Mouse (Mus musculus) hindbrain, embryonic 11.5 days (tissue): Measurements from ENCODE around the gene Zfp362. TPM values are rescaled to one million over a fixed set of nuclear protein-coding genes. Genes with fewer than 3 reads are reported as not detected.
A peak's percentile ranks its signal among the peaks of the same experiment; 100 is the strongest.

Experiments used
- ATAC-seq: fragments of 200-750 bp; cut with Nextera tagmentation; 2 replicates; pipeline ENCODE4 v1.8.0; 2017; ENCODE audit warnings: mild to moderate bottlenecking, moderate TSS enrichment, moderate library complexity; ENCODE audit not compliant: low FRiP score
- DNase-seq: peaks from one replicate; pipeline ENCODE4 v3.0.0-alpha.2; 2015; ENCODE audit warnings: low spot score
- H3K27ac ChIP-seq: fragments of 300-500 bp; sonication (generic); 2 replicates; pipeline ENCODE4 v1.5.1; 2014; ENCODE audit warnings: mild to moderate bottlenecking, low read depth, low read length
- H3K27me3 ChIP-seq: fragments of 300-500 bp; sonication (generic); 2 replicates; pipeline ENCODE4 v1.6.1; 2014; ENCODE audit warnings: mild to moderate bottlenecking, low read length, moderate library complexity, mixed read lengths; ENCODE audit not compliant: control insufficient read depth, insufficient read depth
- H3K36me3 ChIP-seq: fragments of 300-500 bp; sonication (generic); 2 replicates; pipeline ENCODE4 v1.6.1; 2014; ENCODE audit warnings: mild to moderate bottlenecking, low read length, moderate library complexity, mixed read lengths; ENCODE audit not compliant: control insufficient read depth, insufficient read depth
- H3K4me1 ChIP-seq: fragments of 300-500 bp; sonication (generic); replicated peaks from 2 replicates; pipeline ENCODE4 v1.6.1; 2014; ENCODE audit warnings: low read length, mixed read lengths; ENCODE audit not compliant: control insufficient read depth, insufficient read depth
- H3K4me2 ChIP-seq: fragments of 300-500 bp; sonication (generic); replicated peaks from 2 replicates; pipeline ENCODE4 v1.6.1; 2014; ENCODE audit warnings: mild to moderate bottlenecking, low read depth, low read length
- H3K4me3 ChIP-seq: fragments of 300-500 bp; sonication (generic); 2 replicates; pipeline ENCODE4 v1.5.1; 2014; ENCODE audit warnings: low read depth, low read length
- H3K9ac ChIP-seq: fragments of 300-500 bp; sonication (generic); 2 replicates; pipeline ENCODE4 v1.6.1; 2014; ENCODE audit warnings: low read depth, low read length
- H3K9me3 ChIP-seq: fragments of 300-500 bp; sonication (generic); 2 replicates; pipeline ENCODE4 v1.6.1; 2016; ENCODE audit warnings: low read length; ENCODE audit not compliant: control insufficient read depth
- WGBS: fragments of 180-500 bp; shearing (Covaris S2); extraction: QIAGEN DNeasy Blood & Tissue Kit; methylation state at CpG from one replicate; pipeline ENCODE4 v1.1.7; 2014; 5-methylcytosine and 5-hydroxymethylcytosine counted together
- polyA plus RNA-seq: library from polyadenylated mRNA; unstranded; fragments of >200 nt; fragmentation: Nextera tagmentation; extraction: Ambion mirVana; gene quantifications from 2 replicates; pipeline ENCODE4 v1.2.1, GENCODE M21; 2014

The Zfp362 gene
- 29.5 and 30.4 TPM in 2 replicates for polyA plus RNA-seq

DNA sequence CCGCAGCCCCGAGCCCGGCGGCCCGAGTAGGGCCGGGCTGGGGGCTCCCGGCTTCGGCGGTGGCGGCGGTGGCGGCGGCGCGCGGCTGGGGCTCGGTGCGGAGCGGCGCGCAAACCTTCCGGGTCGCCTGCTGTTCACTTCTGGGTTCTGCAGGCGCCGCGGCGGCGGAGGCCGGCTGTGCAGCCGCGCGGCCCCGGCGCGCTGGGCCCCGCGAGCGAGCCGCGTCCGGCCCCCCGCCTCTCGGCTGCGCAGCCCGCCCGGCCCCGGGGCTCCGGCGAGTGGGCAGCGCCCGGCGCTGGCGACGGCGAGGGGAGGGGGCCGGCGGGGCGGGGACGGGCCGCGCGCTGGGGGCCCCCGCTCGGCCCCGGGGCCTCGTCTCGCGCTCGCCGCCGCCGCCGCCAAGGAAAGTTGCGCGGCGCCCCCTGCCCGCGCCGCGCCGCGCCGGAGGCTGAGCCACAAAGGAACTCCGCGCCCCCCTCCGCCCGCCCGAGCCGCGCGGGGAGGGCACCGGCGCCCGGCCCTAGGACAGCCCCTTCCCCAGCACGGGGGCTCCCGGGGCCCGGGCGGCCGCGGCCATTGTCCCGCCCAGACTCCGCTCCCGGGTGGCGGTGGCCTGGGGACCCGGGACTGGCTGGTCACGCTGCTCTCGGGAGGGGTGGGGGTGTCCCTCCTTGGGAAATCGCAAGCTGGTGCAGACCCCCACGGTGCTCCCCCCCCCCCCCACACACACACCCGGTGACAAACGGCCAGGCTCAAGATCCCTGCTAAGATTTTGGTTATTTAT lies at the start of gene Zfp362:
Zfp362 (minus strand) TSS at position 3 of the 784 bp plus-strand sequence.
- no peaks in the 10 kb centered on the region for H3K9me3 ChIP-seq
- H3K27me3 ChIP-seq: no peaks in the 10 kb centered on the region
- peak within 1 kb of the TSS; percentile 83 for H3K4me2 ChIP-seq
- H3K4me3 ChIP-seq: peak within 1 kb of the TSS; percentile 78
- peak; percentile 75 for ATAC-seq
- H3K9ac ChIP-seq: peak within 1 kb of the TSS; percentile 99
- peak; percentile 80 for DNase-seq
- under 1% methylated on average over 35 of the region's 111 CpGs for WGBS
- peak within 1 kb of the TSS; percentile 98 for H3K27ac ChIP-seq
- H3K36me3 ChIP-seq: no peaks in the 10 kb centered on the region
- H3K4me1 ChIP-seq: peaks cover 13% of the 10 kb centered on the region

DNA sequence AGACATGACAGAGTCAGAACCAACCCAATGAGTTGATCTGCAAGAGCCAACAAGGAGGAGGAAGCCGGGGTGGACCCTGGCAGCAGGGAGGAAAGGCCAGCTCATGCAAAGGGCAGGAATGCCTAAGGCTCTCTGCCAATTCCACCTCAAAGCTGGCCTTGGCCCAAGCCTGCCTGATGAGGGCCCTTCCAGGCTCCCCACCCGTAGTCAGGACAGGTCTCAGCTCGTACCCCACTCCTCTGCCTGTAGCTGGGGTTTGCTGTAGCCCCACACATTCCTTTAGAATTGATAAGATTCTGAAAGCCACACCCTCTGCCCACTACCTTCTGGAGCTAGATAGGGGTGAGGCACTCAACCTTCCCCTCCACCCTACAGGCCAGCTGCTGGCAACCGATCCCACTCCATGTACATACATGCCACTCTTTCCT lies 49.8 kb upstream of the Zfp362 start:
- H3K36me3 ChIP-seq: no peaks in the 10 kb centered on the region
- H3K4me1 ChIP-seq: no peaks in the 10 kb centered on the region
- no peak overlapping the region for H3K4me2 ChIP-seq
- ATAC-seq (no peak), DNase-seq (no peak)
- no peaks in the 10 kb centered on the region for H3K9me3 ChIP-seq
- H3K27ac ChIP-seq: no peak overlapping the region
- 88% methylated on average over 4 of the region's 4 CpGs for WGBS
- no peaks in the 10 kb centered on the region for H3K27me3 ChIP-seq
- no peak overlapping the region for H3K4me3 ChIP-seq
- H3K9ac ChIP-seq: no peak overlapping the region

DNA sequence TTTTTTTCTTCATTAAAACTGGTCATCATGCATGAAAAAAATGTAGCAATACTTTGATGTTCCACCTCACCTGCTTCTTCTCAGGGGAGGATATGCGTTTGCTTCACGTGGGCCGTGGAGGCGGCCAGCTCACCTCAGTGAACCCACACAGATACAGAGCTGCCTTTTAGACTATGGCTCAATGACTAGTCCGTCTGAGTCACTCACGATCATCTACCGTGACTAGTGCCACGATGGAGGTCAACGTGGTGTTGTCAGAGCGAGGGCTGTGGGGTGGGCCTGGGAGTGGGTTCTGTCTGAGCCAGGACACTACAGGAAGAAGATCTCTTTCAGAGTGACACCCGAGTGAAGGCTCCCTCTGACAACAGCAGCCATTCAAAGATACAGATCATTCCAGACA lies 47.3 kb upstream of the Zfp362 start:
- WGBS: 82% methylated on average over 11 of the region's 11 CpGs
- no peak overlapping the region for H3K4me2 ChIP-seq
- no peaks in the 10 kb centered on the region for H3K36me3 ChIP-seq

GRCm38 (mm10) chr4:128852266-128852887 lies 46.5 kb upstream of the Zfp362 start:
- Histone ChIP-seq H3K9ac (no peak overlapping the region), H3K4me1 (no peaks in the 10 kb centered on the region), H3K27ac (no peak overlapping the region), H3K4me2 (no peak overlapping the region), H3K9me3 (no peaks in the 10 kb centered on the region), H3K4me3 (no peak overlapping the region), H3K27me3 (no peaks in the 10 kb centered on the region), H3K36me3 (no peaks in the 10 kb centered on the region)
- DNase-seq: no peak
- WGBS: 87% methylated on average over 12 of the region's 12 CpGs
- ATAC-seq: no peak

More for the DNA sequence above, 47.3 kb upstream of the Zfp362 start:
- Histone ChIP-seq H3K9ac (no peak overlapping the region), H3K9me3 (no peaks in the 10 kb centered on the region), H3K4me1 (no peaks in the 10 kb centered on the region), H3K27me3 (no peaks in the 10 kb centered on the region), H3K4me3 (no peak overlapping the region), H3K27ac (no peak overlapping the region)
- ATAC-seq (no peak), DNase-seq (no peak)

- Histone ChIP-seq H3K36me3 (no peaks in the 10 kb centered on the region), H3K4me3 (no peak overlapping the region), H3K27ac (no peak overlapping the region), H3K4me1 (no peaks in the 10 kb centered on the region), H3K9me3 (no peaks in the 10 kb centered on the region), H3K27me3 (no peaks in the 10 kb centered on the region), H3K9ac (no peak overlapping the region), H3K4me2 (no peak overlapping the region)
- no peak for DNase-seq
- WGBS: 83% methylated on average over 7 of the region's 7 CpGs
- ATAC-seq: no peak
Observed at GRCm38 (mm10) chr4:128849686-128850085, 43.8 kb upstream of the Zfp362 start.

GRCm38 (mm10) chr4:128848961-128849360 lies 43.1 kb upstream of the Zfp362 start:
- Histone ChIP-seq H3K9me3 (no peaks in the 10 kb centered on the region), H3K9ac (no peak overlapping the region), H3K36me3 (no peaks in the 10 kb centered on the region), H3K4me2 (no peak overlapping the region), H3K27me3 (no peaks in the 10 kb centered on the region), H3K4me3 (no peak overlapping the region), H3K4me1 (no peaks in the 10 kb centered on the region), H3K27ac (no peak overlapping the region)
- DNase-seq: no peak
- 92% methylated on average over 3 of the region's 3 CpGs for WGBS
- ATAC-seq: no peak

GRCm38 (mm10) chr4:128845367-128845973 lies 39.6 kb upstream of the Zfp362 start:
- no peaks in the 10 kb centered on the region for H3K27me3 ChIP-seq
- no peaks in the 10 kb centered on the region for H3K9me3 ChIP-seq
- no peak overlapping the region for H3K27ac ChIP-seq
- H3K36me3 ChIP-seq: no peaks in the 10 kb centered on the region
- H3K9ac ChIP-seq: no peak overlapping the region
- DNase-seq (no peak), ATAC-seq (no peak)
- 0 out of 2 replicates have a peak, but pooled peaks cover 2% of the 10 kb centered on the region for H3K4me1 ChIP-seq
- H3K4me2 ChIP-seq: no peak overlapping the region
- WGBS: 76% methylated on average over 12 of the region's 12 CpGs
- H3K4me3 ChIP-seq: no peak overlapping the region

DNA sequence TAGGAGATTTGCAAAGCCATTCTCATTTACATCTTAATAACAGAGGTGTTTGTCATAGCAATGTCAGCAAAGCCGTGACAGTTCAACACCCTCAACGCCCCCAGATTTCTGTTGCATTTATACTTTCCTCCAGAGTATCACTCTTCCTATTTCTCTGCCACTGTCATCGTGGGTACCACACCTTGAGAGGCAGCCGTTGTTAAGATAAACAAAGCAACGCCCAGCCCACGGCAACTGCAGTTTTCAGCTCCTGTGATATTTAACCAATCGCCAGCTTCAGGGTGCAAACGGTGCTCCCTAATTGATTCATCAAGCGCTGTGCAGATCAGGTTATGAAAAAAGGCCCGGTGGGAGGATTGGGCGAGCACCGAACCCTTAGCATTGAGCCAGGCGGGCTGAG lies 38.7 kb upstream of the Zfp362 start:
- 0 out of 2 replicates have a peak, but pooled peaks cover 2% of the 10 kb centered on the region for H3K4me1 ChIP-seq
- H3K4me3 ChIP-seq: no peak overlapping the region
- no peaks in the 10 kb centered on the region for H3K9me3 ChIP-seq
- H3K27ac ChIP-seq: no peak overlapping the region
- H3K4me2 ChIP-seq: no peak overlapping the region
- no peaks in the 10 kb centered on the region for H3K36me3 ChIP-seq
- 45% methylated on average over 13 of the region's 13 CpGs for WGBS
- DNase-seq (no peak), ATAC-seq (no peak)
- H3K9ac ChIP-seq: no peak overlapping the region
- H3K27me3 ChIP-seq: no peaks in the 10 kb centered on the region
